Mouse (Mus musculus): ENCODE data around the gene Dnajb6. TPM values are rescaled to one million over a fixed set of nuclear protein-coding genes. Genes with fewer than 3 reads are reported as not detected.

Gene Dnajb6
- total RNA-seq, 2 experiments from 2014 or later, result 131 to 139 TPM

- DNase-seq, result no peak
These were observed 112.6 kb downstream of the Dnajb6 start for GRCm38 (mm10) chr5:29848091-29848490.

GRCm38 (mm10) chr5:29852376-29852775 lies 116.9 kb downstream of the Dnajb6 start:
- DNase-seq, result no peak

- DNase-seq, result no peak
These were observed 117.5 kb downstream of the Dnajb6 start for GRCm38 (mm10) chr5:29853035-29853434.

- DNase-seq, result peak; percentile 15 to 34
These were observed 118.9 kb downstream of the Dnajb6 start for GRCm38 (mm10) chr5:29854376-29854775.

- no peak for DNase-seq
These were observed 119.5 kb downstream of the Dnajb6 start for GRCm38 (mm10) chr5:29854971-29855370.

- no peak for DNase-seq
These were observed 126.0 kb downstream of the Dnajb6 start for GRCm38 (mm10) chr5:29861522-29861921.

GRCm38 (mm10) chr5:29862388-29862787 lies 126.9 kb downstream of the Dnajb6 start:
- DNase-seq, result no peak

GRCm38 (mm10) chr5:29864291-29864737 lies 128.8 kb downstream of the Dnajb6 start:
- no peak for DNase-seq

GRCm38 (mm10) chr5:29864994-29865393 lies 129.5 kb downstream of the Dnajb6 start:
- DNase-seq, result no peak

Other genes starting within 250 kb of the Dnajb6 start
- 10 to 100 TPM; 49.1 to 61.5 TPM for gene Ube3c, start 166.4 kb upstream of the Dnajb6 start, total RNA-seq (2021)
- gene Gm5129, start 248 bp downstream of the Dnajb6 start, total RNA-seq (2021), result 1 to 10 TPM; 1.7 to 2.3 TPM

Measured in adrenal gland, postnatal 36 days (tissue).